Comparison of ENCODE assay signal across 27 mouse cellular contexts in genomic region chr19:34735900-34736299, GRCm38 (mm10). TPM values are rescaled to one million over a fixed set of nuclear protein-coding genes. Genes with fewer than 3 reads are reported as not detected.
DNase-seq lines count a peak whose midpoint lies in the region; ATAC-seq and TF ChIP-seq lines count a peak whose summit lies in the region.
"Had no signal": no experiment of that assay in that cellular context is flagged by ENCODE, and none has a peak within 500 bp of the region (broad histone marks: within the 10 kb centered on the region; RNA-seq: fewer than 3 reads in every experiment).

No protein-coding gene starts in this region.

- no peak for TF ChIP-seq CTCF in lung, adult 2 months (IDR thresholded peaks at IDR 0.05; ENCODE audit: insufficient read depth, low read length)

- no peaks in the 10 kb centered on the region; the same call in 1 of the 2 replicates for H3K36me3 ChIP-seq in heart, embryonic 10.5 days
- H3K36me3 ChIP-seq in heart, embryonic 12.5 days = peaks cover 4% of the 10 kb centered on the region; the same call in 1 of the 2 replicates
- 0 out of 2 replicates have a peak, but pooled peaks cover 2% of the 10 kb centered on the region for H3K36me3 ChIP-seq in lung, embryonic 16.5 days (ENCODE audit: control insufficient read depth, insufficient read depth, low read length)
- no peaks in the 10 kb centered on the region for H3K36me3 ChIP-seq in stomach, embryonic 15.5 days
- H3K36me3 ChIP-seq: embryonic facial prominence, embryonic 12.5 days; embryonic facial prominence, embryonic 15.5 days; G1E; hindbrain, embryonic 10.5 days; hindbrain, embryonic 13.5 days had no signal

- WGBS in heart, embryonic 10.5 days = 55% methylated on average over 4 of the region's 4 CpGs
- 50% methylated on average over 4 of the region's 4 CpGs for WGBS in heart, embryonic 12.5 days
- WGBS in lung, embryonic 16.5 days = 60% methylated on average over 4 of the region's 4 CpGs
- WGBS in lung, adult 2 months = 82% methylated on average over 4 of the region's 4 CpGs
- WGBS in stomach, embryonic 15.5 days = 77% methylated on average over 4 of the region's 4 CpGs

- no peak for DNase-seq in heart, embryonic 10.5 days (ENCODE audit: low spot score)
- DNase-seq in lung, adult 2 months = no peak
- no peak for DNase-seq in adrenal gland, adult 18-20 months (ENCODE audit: low spot score in 2 of 2)
- DNase-seq: adrenal gland, adult 2 months; adrenal gland, postnatal 14 days; B cell, adult 2 months; cerebellum, adult 11 months; cerebellum, adult 2 months; cerebellum, adult 9-11 months; cerebellum, postnatal 25 days; forebrain, postnatal 0 days; gastrocnemius, adult 2 months; gastrocnemius, postnatal 14 days; heart, adult 18-20 months; heart, postnatal 36 days had no signal

- peaks cover 23% of the 10 kb centered on the region; the same call in 1 of the 2 replicates for H3K4me1 ChIP-seq in heart, embryonic 10.5 days
- H3K4me1 ChIP-seq in heart, embryonic 12.5 days (replicated peaks) = peaks cover 18% of the 10 kb centered on the region
- H3K4me1 ChIP-seq in lung, embryonic 16.5 days (replicated peaks; ENCODE audit: control insufficient read depth, insufficient read depth, low read length) = no peaks in the 10 kb centered on the region
- no peaks in the 10 kb centered on the region; the same call in none of the 2 replicates for H3K4me1 ChIP-seq in lung, adult 2 months (ENCODE audit: control insufficient read depth, insufficient read depth, low read length)
- H3K4me1 ChIP-seq in stomach, embryonic 15.5 days = no peaks in the 10 kb centered on the region
- H3K4me1 ChIP-seq: embryonic facial prominence, embryonic 15.5 days; hindbrain, embryonic 10.5 days; hindbrain, embryonic 13.5 days had no signal

- peak overlapping the region; percentile 29; the same call in 1 of the 2 replicates for H3K27ac ChIP-seq in heart, embryonic 10.5 days
- no peak overlapping the region for H3K27ac ChIP-seq in heart, embryonic 12.5 days (ENCODE audit: poor library complexity, severe bottlenecking)
- H3K27ac ChIP-seq in lung, embryonic 16.5 days (ENCODE audit: low read length) = no peak overlapping the region
- H3K27ac ChIP-seq in stomach, embryonic 15.5 days = no peak overlapping the region
- H3K27ac ChIP-seq: embryonic facial prominence, embryonic 12.5 days; embryonic facial prominence, embryonic 15.5 days; gastrocnemius, adult 2 months; hindbrain, embryonic 10.5 days; hindbrain, embryonic 13.5 days had no signal

- no peak for ATAC-seq in heart, embryonic 12.5 days (ENCODE audit: insufficient number of reproducible peaks, low FRiP score)
- peak; percentile 23; the same call in 1 of the 2 replicates for ATAC-seq in lung, embryonic 16.5 days (ENCODE audit: low read depth)
- ATAC-seq in stomach, embryonic 15.5 days (ENCODE audit: insufficient read depth, low FRiP score, low read depth) = 0 out of 2 replicates have a peak, but pooled peaks have one; percentile 47
- ATAC-seq: forebrain, embryonic 14.5 days; forebrain, postnatal 0 days; hindbrain, embryonic 16.5 days; Patski had no signal

- H3K27me3 ChIP-seq in heart, embryonic 10.5 days (ENCODE audit: insufficient read depth, poor library complexity, severe bottlenecking) = no peaks in the 10 kb centered on the region
- H3K27me3 ChIP-seq in heart, embryonic 12.5 days (replicated peaks) = no peaks in the 10 kb centered on the region
- H3K27me3 ChIP-seq in lung, embryonic 16.5 days (ENCODE audit: control insufficient read depth, insufficient read depth, low read depth, low read length) = no peaks in the 10 kb centered on the region
- no peaks in the 10 kb centered on the region for H3K27me3 ChIP-seq in stomach, embryonic 15.5 days (replicated peaks)
- H3K27me3 ChIP-seq: CH12.LX; embryonic facial prominence, embryonic 12.5 days; embryonic facial prominence, embryonic 15.5 days; hindbrain, embryonic 13.5 days; Patski had no signal

- no peak for TF ChIP-seq POLR2A in lung, adult 2 months (IDR thresholded peaks at IDR 0.05; ENCODE audit: borderline replicate concordance, extremely low read depth, low read depth, low read length)

- H3K9ac ChIP-seq in heart, embryonic 12.5 days = no peak overlapping the region
- no peak overlapping the region for H3K9ac ChIP-seq in lung, embryonic 16.5 days (ENCODE audit: low read length)
- no peak overlapping the region for H3K9ac ChIP-seq in stomach, embryonic 15.5 days
- H3K9ac ChIP-seq: embryonic facial prominence, embryonic 12.5 days; embryonic facial prominence, embryonic 15.5 days; forebrain, postnatal 0 days; hindbrain, embryonic 13.5 days had no signal

- H3K4me3 ChIP-seq in heart, embryonic 10.5 days = no peak overlapping the region
- H3K4me3 ChIP-seq in heart, embryonic 12.5 days = no peak overlapping the region
- H3K4me3 ChIP-seq in lung, embryonic 16.5 days (ENCODE audit: low read length) = no peak overlapping the region
- H3K4me3 ChIP-seq in lung, adult 2 months (replicated peaks; ENCODE audit: extremely low read depth, low read depth, low read length) = no peak overlapping the region
- no peak overlapping the region for H3K4me3 ChIP-seq in stomach, embryonic 15.5 days (replicated peaks)
- H3K4me3 ChIP-seq: embryonic facial prominence, embryonic 12.5 days; embryonic facial prominence, embryonic 15.5 days; gastrocnemius, adult 2 months; hindbrain, embryonic 10.5 days; hindbrain, embryonic 13.5 days had no signal

- no peaks in the 10 kb centered on the region for H3K9me3 ChIP-seq in heart, embryonic 10.5 days
- no peaks in the 10 kb centered on the region for H3K9me3 ChIP-seq in heart, embryonic 12.5 days (replicated peaks)
- H3K9me3 ChIP-seq in lung, embryonic 16.5 days (ENCODE audit: control insufficient read depth, low read length) = no peaks in the 10 kb centered on the region
- no peaks in the 10 kb centered on the region for H3K9me3 ChIP-seq in stomach, embryonic 15.5 days
- H3K9me3 ChIP-seq: embryonic facial prominence, embryonic 12.5 days; embryonic facial prominence, embryonic 15.5 days; G1E; hindbrain, embryonic 10.5 days; hindbrain, embryonic 13.5 days had no signal

- H3K4me2 ChIP-seq in heart, embryonic 12.5 days = no peak overlapping the region
- no peak overlapping the region for H3K4me2 ChIP-seq in lung, embryonic 16.5 days (ENCODE audit: low read depth, low read length)
- H3K4me2 ChIP-seq in stomach, embryonic 15.5 days = no peak overlapping the region
- H3K4me2 ChIP-seq: embryonic facial prominence, embryonic 12.5 days; embryonic facial prominence, embryonic 15.5 days; hindbrain, embryonic 13.5 days had no signal

RNA-seq across cellular contexts. Expression of gene Slc16a12, which starts 11.2 kb away (rescaled TPM):
- polyA plus RNA-seq in heart, embryonic 10.5 days (2016; fragmentation: Nextera tagmentation; extraction: Ambion mirVana) = 19.3 and 35.1 TPM in 2 replicates
- polyA plus RNA-seq in heart, embryonic 12.5 days (2016; fragmentation: Nextera tagmentation; extraction: Ambion mirVana) = 37.2 and 37.8 TPM in 2 replicates
- polyA plus RNA-seq in lung, embryonic 16.5 days (2015; fragmentation: Nextera tagmentation; extraction: Ambion mirVana) = 15.7 and 16.0 TPM in 2 replicates
- polyA plus RNA-seq in lung, adult 2 months (2012; rRNA removed) = 2.9 and 3.8 TPM in 2 replicates
- 5.5 and 6.8 TPM in 2 replicates for polyA plus RNA-seq in stomach, embryonic 15.5 days (2015; fragmentation: Nextera tagmentation; extraction: Ambion mirVana)
- under 1 TPM; 0.33 to 0.54 TPM for total RNA-seq in adrenal gland, adult 18-20 months (2021)
- polyA plus RNA-seq: G1E had no signal
